Mouse (Mus musculus) embryonic facial prominence, embryonic 15.5 days (tissue): Measurements from ENCODE around the gene Gm26992. TPM values are rescaled to one million over a fixed set of nuclear protein-coding genes. Genes with fewer than 3 reads are reported as not detected.
"Not testable (repeated sequence)": the region's sequence is repeated elsewhere in the genome, so short reads cannot be mapped to it uniquely, and the experiment has no call there.

ENCODE experiments used
- ATAC-seq: fragments of 200-750 bp; cut with Nextera tagmentation; 2 replicates; pipeline ENCODE4 v1.8.0; 2017; ENCODE audit warnings: low read depth, moderate TSS enrichment; ENCODE audit not compliant: insufficient number of reproducible peaks, low FRiP score, low TSS enrichment
- H3K27ac ChIP-seq: fragments of 300-500 bp; sonication (generic); replicated peaks from 2 replicates; pipeline ENCODE4 v1.5.1; 2015; ENCODE audit warnings: mild to moderate bottlenecking, inconsistent platforms
- H3K27me3 ChIP-seq: fragments of 300-500 bp; sonication (generic); 2 replicates; pipeline ENCODE4 v1.6.1; 2015; ENCODE audit warnings: inconsistent platforms
- H3K36me3 ChIP-seq: fragments of 300-500 bp; sonication (generic); 2 replicates; pipeline ENCODE4 v1.6.1; 2015; ENCODE audit warnings: mild to moderate bottlenecking, inconsistent platforms
- H3K4me1 ChIP-seq: fragments of 300-500 bp; sonication (generic); 2 replicates; pipeline ENCODE4 v1.6.1; 2015; ENCODE audit warnings: inconsistent platforms
- H3K4me2 ChIP-seq: fragments of 300-500 bp; sonication (generic); replicated peaks from 2 replicates; pipeline ENCODE4 v1.6.1; 2015; ENCODE audit warnings: mild to moderate bottlenecking, inconsistent platforms
- H3K4me3 ChIP-seq: fragments of 300-500 bp; sonication (generic); replicated peaks from 2 replicates; pipeline ENCODE4 v1.5.1; 2015; ENCODE audit warnings: mild to moderate bottlenecking, inconsistent platforms
- H3K9ac ChIP-seq: fragments of 300-500 bp; sonication (generic); 2 replicates; pipeline ENCODE4 v1.6.1; 2015; ENCODE audit warnings: inconsistent platforms
- H3K9me3 ChIP-seq: fragments of 300-500 bp; sonication (generic); replicated peaks from 2 replicates; pipeline ENCODE4 v1.6.1; 2016; ENCODE audit warnings: inconsistent platforms
- WGBS: fragments of 180-500 bp; shearing (Covaris S2); methylation state at CpG from one replicate; pipeline ENCODE4 v1.1.7; 2015; 5-methylcytosine and 5-hydroxymethylcytosine counted together
- polyA plus RNA-seq: library from polyadenylated mRNA; unstranded; fragments of >200 nt; fragmentation: Nextera tagmentation; extraction: Ambion mirVana; gene quantifications from 2 replicates; pipeline ENCODE4 v1.2.1, GENCODE M21; 2015

The Gm26992 gene
- polyA plus RNA-seq, 1 experiment from 2014 or later, result not detected

DNA sequence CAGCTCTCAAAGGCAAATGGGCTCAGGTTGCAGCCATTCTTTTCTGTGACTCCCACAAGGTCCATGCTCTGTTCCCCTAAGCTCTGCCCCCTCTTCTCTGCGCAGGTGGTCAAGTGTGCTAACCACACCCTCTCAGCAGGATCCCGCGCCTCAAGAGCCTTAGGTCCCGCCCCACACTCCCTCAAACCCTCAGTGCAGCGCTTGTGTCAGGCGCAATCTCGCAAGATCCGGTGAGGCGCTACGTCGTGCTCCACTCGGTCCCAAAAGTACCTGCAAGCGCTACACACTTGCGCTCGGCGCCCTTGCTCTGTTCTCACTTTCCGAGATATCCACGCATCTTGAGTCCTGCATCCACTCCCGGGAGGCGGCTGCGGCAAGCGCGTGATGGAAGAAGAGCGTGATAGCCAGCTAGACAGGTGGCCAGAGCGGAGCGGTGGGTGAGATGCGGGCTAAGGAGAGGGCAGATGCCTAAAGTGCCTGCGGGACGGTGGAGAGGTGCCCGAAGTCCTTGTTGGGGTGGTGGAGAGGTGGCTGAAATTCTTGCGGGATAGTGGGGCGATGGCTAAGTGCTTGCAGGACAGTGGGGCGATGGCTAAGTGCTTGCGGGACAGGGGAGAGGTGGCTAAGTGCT lies 25.8 kb downstream of the Gm26992 start:
- Histone ChIP-seq H3K9ac (no peak overlapping the region), H3K9me3 (no peaks in the 10 kb centered on the region), H3K27ac (no peak overlapping the region), H3K4me1 (peaks cover 8% of the 10 kb centered on the region; the same call in 1 of the 2 replicates), H3K27me3 (peaks cover 21% of the 10 kb centered on the region), H3K4me2 (peak overlapping the region; percentile 60), H3K4me3 (peak overlapping the region; percentile 36), H3K36me3 (no peaks in the 10 kb centered on the region)
- ATAC-seq, result no peak
- 11% methylated on average over 34 of the region's 34 CpGs for WGBS

DNA sequence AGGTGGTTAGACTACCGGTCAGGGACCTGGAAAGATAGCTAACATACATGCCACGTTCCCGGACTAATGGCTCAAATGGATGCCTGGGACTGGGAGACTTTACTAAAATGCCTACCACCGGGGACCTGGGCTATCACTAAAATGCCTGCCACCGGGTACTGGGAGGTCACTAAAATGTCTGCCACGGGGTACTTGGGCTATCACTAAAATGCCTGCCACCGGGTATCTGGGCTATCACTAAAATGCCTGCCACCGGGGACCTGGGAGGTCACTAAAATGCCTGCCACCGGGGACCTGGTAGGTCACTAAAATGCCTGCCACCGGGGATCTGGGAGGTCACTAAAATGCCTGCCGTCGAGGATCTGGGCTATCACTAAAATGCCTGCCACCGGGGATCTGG lies 26.6 kb downstream of the Gm26992 start:
- Histone ChIP-seq H3K4me2 (peak overlapping the region; percentile 60; the same call in 1 of the 2 replicates), H3K4me3 (peak overlapping the region; percentile 36; the same call in 1 of the 2 replicates), H3K27me3 (peaks cover 21% of the 10 kb centered on the region)
- not testable (repeated sequence) for H3K4me1 ChIP-seq, ATAC-seq, H3K36me3 ChIP-seq, H3K27ac ChIP-seq, H3K9me3 ChIP-seq, H3K9ac ChIP-seq
- WGBS, result 49% methylated on average over 13 of the region's 13 CpGs

- not testable (repeated sequence) for H3K9me3 ChIP-seq, H3K4me1 ChIP-seq, H3K4me2 ChIP-seq, H3K27ac ChIP-seq, H3K4me3 ChIP-seq, H3K9ac ChIP-seq, H3K36me3 ChIP-seq, ATAC-seq
- H3K27me3 ChIP-seq, result peaks cover 21% of the 10 kb centered on the region
- WGBS, result 81% methylated on average over 19 of the region's 27 CpGs
Observed at GRCm38 (mm10) chrX:103448943-103449722, 27.3 kb downstream of the Gm26992 start.

DNA sequence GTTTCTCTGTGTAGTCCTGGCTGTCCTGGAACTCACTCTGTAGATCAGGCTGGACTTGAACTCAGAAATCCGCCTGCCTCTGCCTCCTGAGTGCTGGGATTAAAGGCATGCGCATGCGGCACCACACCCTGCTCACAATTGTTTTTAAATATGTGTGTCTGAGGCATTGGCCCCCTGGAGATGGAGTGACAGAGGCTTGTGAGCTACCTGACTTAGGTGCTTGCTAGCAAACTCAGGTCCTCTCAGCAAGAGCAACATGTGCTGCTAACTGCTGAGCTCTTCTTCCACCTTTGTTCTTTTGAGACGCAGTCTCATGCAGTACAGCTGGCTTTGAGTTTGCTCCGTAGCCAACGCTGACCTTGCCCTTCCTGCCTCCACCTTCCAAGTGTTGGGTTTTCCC lies 31.0 kb downstream of the Gm26992 start:
- H3K4me2 ChIP-seq, result no peak overlapping the region
- no peak for ATAC-seq
- peaks cover 6% of the 10 kb centered on the region for H3K27me3 ChIP-seq
- H3K9ac ChIP-seq, result no peak overlapping the region
- H3K4me1 ChIP-seq, result peaks cover 2% of the 10 kb centered on the region; the same call in 1 of the 2 replicates
- no peaks in the 10 kb centered on the region for H3K9me3 ChIP-seq
- H3K27ac ChIP-seq, result no peak overlapping the region
- 85% methylated on average over 6 of the region's 6 CpGs for WGBS
- no peak overlapping the region for H3K4me3 ChIP-seq
- H3K36me3 ChIP-seq, result no peaks in the 10 kb centered on the region

DNA sequence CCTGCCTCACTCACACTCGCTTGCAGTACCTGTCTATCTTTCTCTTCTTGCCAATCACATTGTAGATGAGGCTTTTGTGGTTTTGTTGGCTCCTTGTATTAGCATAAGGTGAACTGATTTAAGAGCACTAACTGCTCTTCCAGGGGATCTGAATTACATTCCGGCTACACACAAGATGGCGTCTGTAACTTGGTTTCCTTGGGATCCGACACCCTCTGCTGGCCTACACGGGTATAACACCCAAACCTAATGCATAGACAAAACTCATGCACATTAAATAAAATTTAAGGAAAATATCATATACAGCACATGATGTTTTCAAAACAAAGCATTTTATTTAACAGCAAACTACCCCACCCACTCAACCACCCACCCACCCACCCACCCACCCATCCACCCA lies 38.2 kb downstream of the Gm26992 start:
- H3K4me1 ChIP-seq, result no peaks in the 10 kb centered on the region
- no peak overlapping the region for H3K9ac ChIP-seq
- ATAC-seq, result no peak
- no peaks in the 10 kb centered on the region for H3K36me3 ChIP-seq
- H3K9me3 ChIP-seq, result no peaks in the 10 kb centered on the region
- no peaks in the 10 kb centered on the region for H3K27me3 ChIP-seq
- H3K4me3 ChIP-seq, result no peak overlapping the region
- 60% methylated on average over 5 of the region's 5 CpGs for WGBS
- H3K27ac ChIP-seq, result no peak overlapping the region
- no peak overlapping the region for H3K4me2 ChIP-seq

DNA sequence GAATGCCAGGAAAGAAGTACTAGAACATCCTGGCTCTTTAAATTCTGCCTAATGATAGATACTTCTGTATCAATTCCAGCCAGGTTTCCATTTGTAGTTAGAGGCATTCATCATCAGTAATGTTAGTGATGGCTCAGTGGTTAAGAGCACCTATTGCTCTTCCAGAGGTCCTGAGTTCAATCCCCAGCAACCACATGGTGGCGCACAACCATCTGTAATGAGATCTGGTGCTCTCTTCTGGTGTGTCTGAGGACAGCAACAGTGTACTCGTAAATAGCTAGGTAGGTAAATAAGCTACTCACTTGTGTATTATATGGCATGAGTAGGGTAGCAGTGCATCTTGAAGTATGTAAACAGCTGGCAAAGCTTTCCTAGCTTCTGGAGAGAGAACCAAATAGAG lies 47.2 kb downstream of the Gm26992 start:
- no peaks in the 10 kb centered on the region for H3K4me1 ChIP-seq
- no peaks in the 10 kb centered on the region for H3K9me3 ChIP-seq
- H3K9ac ChIP-seq, result no peak overlapping the region
- H3K36me3 ChIP-seq, result no peaks in the 10 kb centered on the region
- H3K4me3 ChIP-seq, result no peak overlapping the region
- H3K27me3 ChIP-seq, result no peaks in the 10 kb centered on the region
- no peak overlapping the region for H3K4me2 ChIP-seq
- WGBS, result 73% methylated on average over 2 of the region's 2 CpGs
- no peak overlapping the region for H3K27ac ChIP-seq
- no peak for ATAC-seq

DNA sequence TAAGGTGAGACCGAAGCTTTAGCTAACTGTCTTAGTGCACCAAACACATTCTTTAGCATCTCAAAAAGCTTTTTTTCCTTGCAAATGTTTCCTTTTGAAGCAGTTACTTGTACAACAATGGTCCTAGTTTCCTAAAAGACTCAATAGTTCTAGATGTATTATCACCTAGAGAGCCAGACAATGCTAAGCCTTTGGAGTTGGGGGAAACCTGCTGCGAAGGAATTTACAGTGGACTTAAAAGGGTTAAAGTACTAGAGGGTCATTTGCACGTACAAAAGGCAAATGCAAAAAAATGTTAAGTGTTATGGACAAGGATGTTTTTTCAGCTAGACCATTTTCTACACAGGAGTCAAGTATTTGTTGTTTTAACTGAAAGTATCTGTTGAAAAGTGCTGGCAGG lies 50.5 kb downstream of the Gm26992 start:
- H3K36me3 ChIP-seq, result no peaks in the 10 kb centered on the region
- H3K9ac ChIP-seq, result no peak overlapping the region
- no peak overlapping the region for H3K27ac ChIP-seq
- H3K9me3 ChIP-seq, result no peaks in the 10 kb centered on the region
- no peak overlapping the region for H3K4me3 ChIP-seq
- no peak overlapping the region for H3K4me2 ChIP-seq
- 81% methylated on average over 3 of the region's 3 CpGs for WGBS
- no peaks in the 10 kb centered on the region for H3K27me3 ChIP-seq
- H3K4me1 ChIP-seq, result no peaks in the 10 kb centered on the region
- ATAC-seq, result no peak

GRCm38 (mm10) chrX:103477507-103477906 lies 55.7 kb downstream of the Gm26992 start:
- Histone ChIP-seq H3K4me2 (no peak overlapping the region), H3K27me3 (no peaks in the 10 kb centered on the region), H3K9me3 (no peaks in the 10 kb centered on the region), H3K4me1 (no peaks in the 10 kb centered on the region), H3K9ac (no peak overlapping the region), H3K27ac (no peak overlapping the region), H3K4me3 (no peak overlapping the region), H3K36me3 (no peaks in the 10 kb centered on the region)
- 8% methylated on average over 3 of the region's 3 CpGs for WGBS
- ATAC-seq, result no peak

GRCm38 (mm10) chrX:103481243-103482096 lies 59.7 kb downstream of the Gm26992 start:
- Histone ChIP-seq H3K36me3 (no peaks in the 10 kb centered on the region), H3K27me3 (no peaks in the 10 kb centered on the region), H3K4me1 (no peaks in the 10 kb centered on the region), H3K9me3 (no peaks in the 10 kb centered on the region), H3K4me2 (peak overlapping the region; percentile 32), H3K4me3 (peak overlapping the region; percentile 46), H3K27ac (peak overlapping the region; percentile 86), H3K9ac (no peak overlapping the region)
- 73% methylated on average over 32 of the region's 32 CpGs for WGBS
- ATAC-seq, result peak; percentile 78; the same call in 1 of the 2 replicates

GRCm38 (mm10) chrX:103482097-103482451 lies 60.3 kb downstream of the Gm26992 start:
- H3K27me3 ChIP-seq, result no peaks in the 10 kb centered on the region
- peak overlapping the region; percentile 86 for H3K27ac ChIP-seq
- 0 out of 2 replicates have a peak overlapping the region, but pooled peaks have one; percentile 21 for H3K9ac ChIP-seq
- no peaks in the 10 kb centered on the region for H3K9me3 ChIP-seq
- ATAC-seq, result no peak
- 74% methylated on average over 24 of the region's 24 CpGs for WGBS
- H3K4me2 ChIP-seq, result no peak overlapping the region
- peak overlapping the region; percentile 46 for H3K4me3 ChIP-seq
- no peaks in the 10 kb centered on the region for H3K4me1 ChIP-seq
- H3K36me3 ChIP-seq, result no peaks in the 10 kb centered on the region

- Histone ChIP-seq H3K9ac (no peak overlapping the region), H3K27ac (no peak overlapping the region), H3K27me3 (no peaks in the 10 kb centered on the region), H3K4me3 (peak overlapping the region; percentile 46), H3K4me1 (no peaks in the 10 kb centered on the region), H3K4me2 (peak overlapping the region; percentile 38), H3K9me3 (no peaks in the 10 kb centered on the region), H3K36me3 (no peaks in the 10 kb centered on the region)
- 63% methylated on average over 17 of the region's 17 CpGs for WGBS
- no peak for ATAC-seq
Observed at GRCm38 (mm10) chrX:103483047-103483446, 61.2 kb downstream of the Gm26992 start.
